Mouse (Mus musculus) lung, postnatal 14 days (tissue): ENCODE results near the gene Chst15.

Source experiments
- DNase-seq: peaks from one replicate; pipeline ENCODE4 v3.0.0; 2021

The Chst15 gene

DNA sequence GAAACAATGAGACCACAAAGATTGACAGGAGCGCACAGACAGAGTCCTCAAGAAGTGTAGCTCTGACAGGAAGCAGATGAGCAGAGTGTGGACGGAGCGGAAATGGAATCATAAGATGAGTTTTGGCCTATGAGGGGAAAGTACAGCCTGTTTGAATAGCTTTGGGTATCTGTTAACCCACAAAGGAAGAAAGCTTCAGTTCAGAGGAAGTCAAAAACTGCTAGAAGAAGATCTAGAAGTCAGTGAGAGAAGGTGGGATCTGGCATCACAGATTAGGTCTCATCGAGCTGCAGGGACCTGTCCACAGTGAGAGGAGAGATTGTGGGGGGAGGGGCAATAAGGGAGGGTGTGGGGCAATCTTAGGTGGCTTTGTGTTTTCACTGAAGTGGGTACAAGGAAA, 18.3 kb upstream of the Chst15 start:
- no peak for DNase-seq

GRCm38 (mm10) chr7:132333078-132333477, 16.1 kb upstream of the Chst15 start:
- DNase-seq: no peak

DNA sequence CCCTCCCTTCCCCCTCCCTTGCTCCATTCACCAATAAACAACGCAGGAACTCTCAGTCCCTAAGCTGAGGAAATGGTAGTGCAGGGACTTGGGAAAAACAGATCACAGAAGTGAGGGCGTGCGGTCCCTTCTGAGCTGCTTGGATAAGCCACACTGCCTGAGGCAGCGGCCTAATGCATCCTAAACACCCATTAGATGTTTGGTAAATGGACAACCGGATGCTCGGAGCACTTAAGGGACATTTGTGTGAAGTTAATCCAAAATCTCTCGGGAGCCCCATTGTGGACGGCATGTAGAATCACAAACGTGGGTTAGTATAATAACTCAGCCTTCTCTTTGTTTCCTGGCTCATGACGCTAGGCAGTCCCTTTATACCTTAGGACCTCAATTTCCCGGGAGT, 15.1 kb upstream of the Chst15 start:
- DNase-seq: no peak

GRCm38 (mm10) chr7:132330179-132330578, 13.2 kb upstream of the Chst15 start:
- DNase-seq: no peak

GRCm38 (mm10) chr7:132328648-132329047, 11.6 kb upstream of the Chst15 start:
- no peak for DNase-seq

DNA sequence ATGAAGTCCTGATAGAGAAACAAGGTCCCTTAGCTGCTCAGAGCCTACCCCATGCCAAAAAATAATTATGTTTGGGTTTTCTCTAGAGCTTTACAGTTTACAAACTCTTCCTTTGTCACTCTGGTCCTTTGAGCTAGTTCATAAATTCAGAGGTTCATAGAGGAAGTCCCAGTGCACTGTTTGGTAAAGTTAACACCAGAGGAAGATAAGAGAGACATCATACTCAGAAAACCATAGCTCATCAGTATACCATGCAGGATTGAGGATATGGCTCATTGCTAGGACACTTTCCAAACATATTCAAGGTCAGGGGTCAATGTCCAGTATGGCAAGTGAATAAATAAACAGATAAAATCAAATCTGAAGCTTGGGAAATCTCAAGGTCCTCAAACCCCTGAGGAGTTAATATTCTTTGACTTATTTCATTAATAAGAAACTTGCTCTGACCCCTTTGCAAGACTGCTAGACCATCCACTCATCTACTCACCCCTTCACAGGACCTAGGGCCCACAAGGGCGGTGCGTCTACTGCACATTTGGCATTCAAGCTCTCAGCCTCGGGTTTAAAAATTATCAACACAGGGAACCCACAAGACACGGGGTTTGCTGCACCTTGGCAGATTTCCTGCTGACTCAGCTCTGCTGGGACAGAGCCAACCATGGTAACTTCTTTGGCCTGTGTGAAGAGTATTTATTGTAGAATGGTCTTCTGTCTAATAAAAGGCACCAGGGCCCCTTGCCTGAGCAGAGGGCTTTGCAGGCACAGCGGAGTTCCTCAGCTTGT, 8.7 kb upstream of the Chst15 start:
- peak; percentile 74 for DNase-seq

DNA sequence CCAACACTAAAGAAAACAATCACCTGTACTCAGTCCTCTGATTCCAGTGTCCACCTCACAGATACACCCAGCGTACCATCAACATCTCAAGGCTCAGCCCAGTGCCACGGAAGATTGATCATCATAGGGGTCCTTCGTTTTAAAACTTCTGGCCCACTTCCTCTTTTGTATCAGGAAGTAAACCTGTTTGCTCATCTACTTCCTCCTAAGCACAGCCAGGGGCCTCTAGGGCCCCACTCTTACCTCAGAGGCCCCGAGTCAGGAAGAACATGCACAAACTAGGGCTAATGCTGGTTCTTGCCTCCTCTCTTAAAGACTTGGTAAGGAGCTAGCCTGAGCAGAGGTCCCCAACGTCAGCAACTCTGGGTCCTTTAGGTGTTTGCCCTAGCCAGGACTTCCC, 6.4 kb upstream of the Chst15 start:
- DNase-seq: no peak

GRCm38 (mm10) chr7:132321392-132321958, 4.4 kb upstream of the Chst15 start:
- DNase-seq: no peak

GRCm38 (mm10) chr7:132316101-132317035, 660 bp downstream of the Chst15 start:
- DNase-seq: peak; percentile 71

- DNase-seq: peak; percentile 81
These were observed 1.6 kb downstream of the Chst15 start for GRCm38 (mm10) chr7:132315149-132316091.

DNA sequence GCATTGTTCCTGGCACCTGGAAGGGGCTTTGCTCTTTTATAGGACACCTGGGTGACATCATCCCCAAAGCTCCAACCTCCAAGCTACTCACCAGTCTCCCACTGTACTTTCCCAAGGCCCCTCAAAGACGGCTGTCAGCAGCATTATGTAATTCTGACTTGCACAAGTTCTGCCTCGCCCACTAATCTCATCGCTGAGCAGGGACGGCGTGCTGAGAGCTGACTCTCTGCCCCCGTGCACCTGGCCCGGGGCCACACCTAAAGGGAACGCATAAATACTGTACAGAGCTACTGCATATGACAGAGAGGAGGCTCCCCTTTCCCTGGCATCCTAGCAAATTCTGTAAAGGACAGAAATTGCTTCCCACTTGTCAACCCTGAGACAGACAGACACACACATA, 4.6 kb downstream of the Chst15 start:
- DNase-seq: no peak

GRCm38 (mm10) chr7:132308537-132309191, 8.4 kb downstream of the Chst15 start:
- DNase-seq: no peak

DNA sequence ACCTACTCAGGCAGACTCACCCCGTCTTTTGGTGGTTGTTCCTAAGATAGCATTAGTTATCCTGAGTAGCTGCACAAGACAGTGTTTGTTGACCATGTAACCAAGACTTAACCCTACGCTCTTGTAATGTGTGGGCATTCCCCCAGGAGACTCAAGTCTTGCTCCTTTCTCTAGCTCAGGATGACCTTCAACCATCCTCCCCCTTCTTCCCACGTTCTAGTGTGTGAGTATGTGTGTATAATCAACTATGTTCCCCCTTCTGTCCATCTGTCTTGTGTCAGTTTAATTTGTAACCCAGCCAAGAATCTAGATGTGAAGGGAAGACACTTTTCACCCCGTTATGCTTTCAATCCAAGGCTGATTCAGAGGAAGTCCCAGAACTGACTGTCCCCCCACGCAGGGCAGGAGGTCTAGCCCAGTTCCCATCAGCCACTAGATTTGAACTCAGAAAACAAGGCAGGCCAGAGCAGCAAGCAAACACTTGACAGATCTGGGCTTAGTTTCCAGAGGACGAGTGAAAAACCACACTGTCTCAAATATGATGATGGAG, 9.2 kb downstream of the Chst15 start:
- DNase-seq: no peak

GRCm38 (mm10) chr7:132306671-132307412, 10.2 kb downstream of the Chst15 start:
- no peak for DNase-seq

GRCm38 (mm10) chr7:132305492-132306375, 11.3 kb downstream of the Chst15 start:
- no peak for DNase-seq

GRCm38 (mm10) chr7:132304424-132305085, 12.5 kb downstream of the Chst15 start:
- no peak for DNase-seq

GRCm38 (mm10) chr7:132303988-132304387, 13.0 kb downstream of the Chst15 start:
- no peak for DNase-seq

DNA sequence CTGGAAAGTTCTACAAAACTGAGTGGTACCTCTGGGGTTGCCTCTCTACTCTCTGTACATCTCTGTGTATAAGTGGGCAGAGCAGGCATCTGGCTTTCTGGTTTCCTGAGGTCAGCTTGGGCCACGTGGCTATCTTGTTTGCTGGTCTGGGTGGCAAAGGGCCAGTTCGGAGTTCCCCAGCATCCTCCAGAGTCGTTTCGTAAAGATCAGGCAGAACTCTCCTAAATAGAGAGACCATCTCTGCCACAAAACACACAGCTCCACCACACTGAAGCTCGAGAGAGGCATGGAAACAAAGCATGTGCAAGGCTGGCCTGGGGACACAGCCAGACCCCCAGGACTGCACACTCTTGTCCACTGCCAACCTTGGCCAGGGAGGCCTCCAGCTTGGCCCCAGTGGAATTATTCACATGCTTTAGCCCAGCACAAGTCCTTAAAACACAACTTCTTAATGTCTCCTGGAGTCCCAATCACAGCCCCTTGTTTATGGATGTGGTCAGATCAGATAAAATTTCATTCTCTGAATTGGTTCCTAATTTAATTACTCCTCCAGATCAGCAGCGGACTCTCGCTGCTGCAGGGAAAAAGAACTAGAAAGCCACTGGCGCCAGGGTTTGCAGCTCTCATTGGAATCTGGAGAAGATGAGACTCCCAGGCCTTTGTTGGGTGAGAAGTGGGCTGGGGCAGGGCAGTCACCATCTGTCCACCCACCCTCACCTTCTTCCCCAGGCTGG, 14.4 kb downstream of the Chst15 start:
- DNase-seq: no peak
